Mouse (Mus musculus): ENCODE data around the gene 4933430I17Rik.
A peak's percentile ranks its signal among the peaks of the same experiment; 100 is the strongest.
"Not testable (repeated sequence)": the region's sequence is repeated elsewhere in the genome, so short reads cannot be mapped to it uniquely, and the experiment has no call there.

The 4933430I17Rik gene

DNA sequence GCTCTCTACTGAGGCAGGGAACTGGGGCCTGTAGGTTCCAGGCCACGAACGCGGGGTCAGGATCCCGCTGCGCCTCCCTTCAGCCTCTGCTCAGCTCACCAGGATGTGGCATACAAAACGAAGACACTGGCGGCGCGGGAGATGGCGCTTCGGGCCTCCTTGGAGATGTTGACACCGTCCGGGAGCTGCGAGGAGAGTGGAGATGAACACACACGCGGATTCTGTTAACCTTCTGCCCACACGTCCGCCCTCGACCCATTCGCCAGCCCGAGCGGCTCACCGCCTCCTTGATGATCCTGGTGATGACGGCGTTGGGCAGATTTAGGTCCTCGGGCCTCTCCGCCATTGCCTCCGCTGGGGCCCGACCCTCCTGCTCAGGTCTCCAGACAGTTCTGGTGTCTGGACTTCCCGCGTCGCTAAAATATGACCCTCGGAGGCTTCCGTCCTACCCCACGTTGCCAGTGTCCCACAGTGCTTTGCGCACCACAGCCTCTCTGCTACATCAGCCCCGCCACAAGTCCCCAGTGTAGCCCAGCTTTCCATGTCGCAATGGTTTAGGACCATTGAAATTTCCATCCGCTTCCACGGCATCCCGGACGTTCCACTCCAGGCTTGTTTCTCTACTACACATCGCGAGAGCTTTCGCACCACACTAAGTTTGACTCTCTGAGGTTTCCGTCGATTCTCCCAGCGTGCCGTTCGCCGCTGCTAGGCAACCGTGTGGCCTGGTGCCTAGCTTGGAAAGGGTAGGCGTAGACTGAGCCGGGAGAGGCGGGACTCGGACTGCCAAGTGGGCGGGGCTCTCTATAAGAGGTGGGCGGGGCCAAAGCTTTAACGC, at the start of gene 4933430I17Rik, which contains the start of gene Pole3:
TSS of gene 4933430I17Rik (plus strand) at position 719 of the 838 bp plus-strand sequence.
TSS of gene Pole3 (minus strand) at position 418 of the 838 bp plus-strand sequence.
- DNase-seq (ENCODE audit: low spot score), result peak; percentile 100

DNA sequence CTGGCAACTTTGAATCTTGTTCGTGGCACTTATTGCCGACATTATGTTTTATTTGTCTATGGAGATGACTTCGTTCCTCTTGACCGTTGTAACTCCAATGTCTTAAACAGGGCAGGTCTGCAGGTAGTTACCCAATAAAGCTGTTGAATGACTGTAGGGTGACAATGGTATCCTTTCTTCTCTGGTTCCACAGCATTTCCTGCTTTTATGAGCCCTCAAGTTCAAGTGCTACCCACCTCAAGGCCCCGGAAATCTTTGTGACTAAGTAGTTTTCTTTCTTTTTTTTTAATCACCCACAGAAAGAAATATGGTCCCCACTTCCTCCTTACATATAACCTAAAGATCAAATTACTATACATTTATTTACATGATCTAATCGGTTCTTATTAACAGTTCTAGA, 49.4 kb upstream of the 4933430I17Rik start:
- DNase-seq (ENCODE audit: low spot score), result no peak

DNA sequence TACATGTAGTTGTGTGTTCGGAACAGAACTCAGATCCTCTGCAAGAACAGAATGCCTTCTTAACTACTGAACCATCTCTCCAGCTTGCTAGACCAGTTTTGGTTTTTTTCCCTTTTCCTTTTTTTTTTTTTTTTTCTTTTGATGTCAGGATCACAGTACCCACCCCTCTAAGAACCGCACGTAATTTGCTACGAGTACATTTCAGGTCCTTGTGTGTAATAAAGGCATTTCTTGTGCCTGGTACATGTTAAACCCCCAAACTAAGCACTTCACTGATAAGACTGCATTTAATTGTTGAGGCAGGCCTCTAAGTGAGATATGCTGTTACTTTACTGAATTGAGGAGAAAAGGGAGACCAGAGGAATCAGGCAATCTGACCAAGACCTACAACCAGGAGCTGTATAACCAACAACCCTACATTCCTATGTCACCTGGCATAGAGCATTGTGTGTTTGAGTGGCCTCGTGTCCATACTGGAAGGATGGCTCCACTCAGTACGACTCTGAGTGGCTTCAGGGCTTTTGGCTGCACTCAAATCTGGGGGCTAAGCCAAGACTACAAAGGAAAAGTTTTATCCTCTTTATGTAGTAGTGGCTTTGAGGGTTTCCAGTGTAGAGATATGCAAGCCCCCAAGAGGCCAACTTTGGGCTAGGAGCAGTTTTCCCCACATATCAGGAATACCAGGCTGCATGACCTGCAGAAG, 47.5 kb upstream of the 4933430I17Rik start:
- DNase-seq (ENCODE audit: low spot score), result no peak

DNA sequence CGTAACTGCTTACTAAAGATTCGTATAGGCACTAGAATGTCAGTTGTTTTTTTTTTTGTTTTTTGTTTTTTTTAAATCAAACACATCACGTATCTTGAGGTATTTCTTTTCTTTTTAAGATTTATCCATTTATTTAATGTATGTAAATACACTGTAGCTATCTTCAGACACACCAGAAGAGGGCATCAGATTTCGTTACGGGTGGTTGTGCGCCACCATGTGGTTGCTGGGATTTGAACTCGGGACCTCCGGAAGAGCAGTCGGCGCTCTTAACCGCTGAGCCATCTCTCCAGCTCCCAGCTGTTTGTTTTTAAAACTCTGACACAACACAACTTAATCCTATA, 45.6 kb upstream of the 4933430I17Rik start:
- DNase-seq (ENCODE audit: low spot score), result not testable (repeated sequence)

DNA sequence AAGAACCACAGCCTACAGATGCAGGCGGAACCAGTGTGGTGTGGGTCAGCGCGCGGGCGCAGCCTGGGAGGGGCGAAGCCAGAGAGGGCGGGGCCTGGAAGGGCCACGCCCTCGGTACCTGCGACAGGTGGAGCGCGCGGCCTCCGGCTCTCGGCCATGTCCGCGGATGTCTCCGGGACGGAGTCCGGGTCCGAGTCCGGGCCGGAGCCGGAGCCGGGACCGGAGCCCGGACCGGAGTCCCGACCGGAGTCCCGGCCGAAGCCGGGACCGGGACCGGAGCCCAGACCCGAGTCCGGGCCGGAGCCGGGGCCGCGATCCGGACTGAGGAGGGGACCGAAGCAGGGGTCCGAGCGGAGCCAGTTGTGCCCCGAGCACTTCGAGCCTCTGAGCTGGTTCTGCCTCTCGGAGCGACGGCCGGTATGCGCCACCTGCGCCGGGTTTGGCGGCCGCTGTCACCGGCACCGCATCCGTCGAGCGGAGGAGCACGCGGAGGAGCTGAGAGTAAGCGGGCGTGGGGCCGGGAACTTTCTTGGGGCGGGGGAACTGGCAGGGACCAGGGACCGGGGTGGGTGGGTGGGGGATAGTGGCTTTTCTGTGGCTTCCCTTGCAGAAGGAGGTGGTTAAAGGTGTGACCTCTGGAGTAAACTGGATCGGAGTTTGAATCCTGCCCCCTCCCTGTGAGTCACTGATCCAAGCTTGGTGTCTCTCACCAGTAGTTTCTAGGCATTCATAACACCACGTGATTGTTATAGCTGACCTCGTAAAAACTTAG, 45.0 kb upstream of the 4933430I17Rik start, which contains the start of gene Bspry:
TSS of gene Bspry (plus strand) at position 117 of the 772 bp plus-strand sequence.
- peak; percentile 44 for DNase-seq (ENCODE audit: low spot score)

DNA sequence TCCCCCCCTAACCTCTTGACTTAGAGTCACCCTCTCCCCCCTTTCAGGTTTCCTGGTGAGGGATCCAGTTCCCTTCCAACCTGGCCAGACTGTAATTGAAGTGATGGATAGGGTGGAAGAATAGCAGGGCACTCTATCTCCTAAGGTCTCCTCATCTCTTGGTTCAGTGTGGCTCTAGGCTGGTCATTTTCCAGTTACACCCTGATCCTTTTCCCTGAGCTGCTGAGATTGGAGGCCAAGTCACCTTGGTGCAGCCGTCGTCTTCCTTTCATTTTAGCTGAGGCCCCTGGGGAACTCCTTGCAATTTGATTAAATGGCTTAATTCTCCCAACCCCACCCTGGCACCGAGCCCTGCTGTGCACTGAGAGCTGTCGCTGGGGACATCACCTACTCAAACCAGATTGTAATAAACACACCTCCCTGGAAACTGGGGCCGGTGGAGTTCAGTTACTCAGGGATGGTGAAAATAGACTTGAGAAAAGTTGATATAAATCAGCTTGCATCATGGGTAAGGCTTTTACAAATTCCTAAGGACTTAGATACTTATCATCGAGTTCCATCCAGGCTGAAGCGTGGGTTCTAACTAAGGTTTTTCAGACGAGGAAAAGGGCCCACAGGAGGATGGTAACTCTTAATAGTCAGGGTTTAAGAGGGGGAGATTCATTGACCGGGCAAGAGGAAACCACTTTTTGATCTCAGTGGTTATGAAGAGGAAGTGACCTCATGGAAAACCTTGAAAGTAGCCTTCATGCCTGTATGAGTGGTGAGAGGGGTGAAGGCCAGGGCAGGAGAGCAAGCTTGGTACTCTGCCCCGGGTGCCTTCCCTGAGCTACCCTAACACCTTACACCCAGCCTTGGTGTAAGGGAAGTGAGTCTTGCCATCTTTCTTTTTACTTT, 44.2 kb upstream of the 4933430I17Rik start:
- peak; percentile 8 for DNase-seq (ENCODE audit: low spot score)

DNA sequence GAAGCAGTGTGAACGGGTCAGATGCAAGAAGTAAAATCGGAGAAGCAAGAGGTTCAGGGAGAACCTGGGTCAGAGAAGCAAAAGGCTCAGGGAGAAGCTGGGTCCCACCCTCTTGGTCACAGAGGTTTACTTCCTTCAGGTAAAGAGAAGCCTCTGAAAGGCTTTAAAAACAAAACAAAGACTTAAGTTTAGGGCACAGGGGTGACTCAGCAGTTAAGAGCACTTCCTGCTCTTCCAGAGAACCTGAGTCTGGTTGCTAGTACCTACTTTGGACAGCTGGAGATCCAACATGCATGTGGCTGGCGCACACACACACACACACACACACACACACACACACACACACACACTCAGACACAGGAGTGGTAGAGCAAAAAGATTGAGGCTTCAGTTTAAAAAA, 40.2 kb upstream of the 4933430I17Rik start:
- no peak for DNase-seq (ENCODE audit: low spot score)

DNA sequence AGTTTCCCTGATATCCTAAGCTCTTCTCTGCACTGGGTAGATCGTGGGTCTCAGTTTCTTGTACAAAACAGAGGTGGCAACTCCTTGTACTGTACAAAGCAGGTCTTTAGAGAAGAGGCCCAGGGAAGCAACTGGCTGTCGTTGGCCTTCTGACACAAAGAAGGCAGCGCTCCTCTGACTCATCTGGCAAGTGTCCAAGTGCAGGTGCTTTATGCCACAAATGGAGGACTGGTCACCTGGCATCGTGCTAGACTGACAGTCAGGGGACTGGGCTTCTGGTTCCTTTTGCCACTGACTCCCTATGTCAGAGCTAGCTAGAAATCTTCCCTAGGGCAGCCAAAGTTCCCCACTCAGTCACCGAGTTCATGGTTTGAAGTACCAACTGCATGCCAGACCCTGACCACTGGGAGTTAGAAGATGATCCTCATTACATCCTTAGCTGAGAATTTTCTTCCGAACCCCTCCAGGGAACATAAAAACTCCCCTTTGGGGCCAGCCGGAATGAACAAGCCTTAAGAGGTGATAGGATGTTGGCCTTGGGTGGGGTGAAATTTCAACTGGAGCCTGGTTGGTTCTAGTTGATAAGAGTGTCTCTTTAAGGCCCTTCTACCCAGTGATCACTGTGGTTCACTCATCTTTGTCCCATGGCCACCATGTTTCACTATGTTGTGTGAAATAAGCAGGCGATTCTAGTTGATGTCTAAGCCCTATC, 39.6 kb upstream of the 4933430I17Rik start:
- DNase-seq (ENCODE audit: low spot score), result no peak

DNA sequence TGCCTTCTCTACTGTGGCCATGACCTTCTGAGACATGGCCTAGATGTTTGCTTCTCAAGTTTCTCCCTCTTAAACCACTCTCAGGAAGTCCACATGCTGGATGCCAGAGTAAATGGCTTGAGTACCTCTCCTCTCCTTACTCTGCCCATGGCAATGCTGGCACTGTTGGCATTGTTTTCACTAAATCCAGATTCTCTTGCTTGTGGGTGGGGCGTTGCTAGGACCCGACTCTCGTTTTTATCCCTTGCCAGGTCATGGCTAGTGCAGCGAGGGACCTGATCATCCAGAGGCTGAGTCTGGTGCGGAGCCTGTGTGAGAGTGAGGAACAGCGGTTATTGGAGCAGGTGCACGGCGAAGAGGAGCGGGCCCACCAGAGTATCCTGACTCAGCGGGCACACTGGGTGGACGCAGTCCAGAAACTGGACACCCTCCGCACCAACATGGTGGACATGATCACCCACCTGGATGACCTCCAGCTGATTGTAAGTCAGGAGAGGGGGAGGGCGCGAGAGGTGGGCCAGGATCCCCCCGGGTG, 38.9 kb upstream of the 4933430I17Rik start:
- no peak for DNase-seq (ENCODE audit: low spot score)

DNA sequence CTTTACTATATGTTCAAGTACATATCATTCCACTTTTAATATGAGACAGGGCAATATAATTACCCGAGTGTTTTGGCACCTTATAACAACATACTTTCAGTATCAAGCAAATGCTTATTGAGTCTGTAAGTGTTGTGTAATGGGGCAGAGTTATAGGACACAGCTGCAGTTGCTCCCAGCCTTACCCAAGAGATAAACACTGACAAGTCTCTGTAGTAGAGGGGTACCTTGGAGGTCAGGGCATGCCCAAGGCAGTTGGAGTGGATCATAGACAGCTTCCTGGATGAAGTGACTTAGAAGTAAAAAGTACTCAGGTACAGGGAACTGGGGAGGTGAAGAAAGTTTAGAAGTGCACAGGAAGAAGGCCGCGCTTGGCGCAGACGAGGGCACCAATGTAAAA, 38.0 kb upstream of the 4933430I17Rik start:
- no peak for DNase-seq (ENCODE audit: low spot score)

DNA sequence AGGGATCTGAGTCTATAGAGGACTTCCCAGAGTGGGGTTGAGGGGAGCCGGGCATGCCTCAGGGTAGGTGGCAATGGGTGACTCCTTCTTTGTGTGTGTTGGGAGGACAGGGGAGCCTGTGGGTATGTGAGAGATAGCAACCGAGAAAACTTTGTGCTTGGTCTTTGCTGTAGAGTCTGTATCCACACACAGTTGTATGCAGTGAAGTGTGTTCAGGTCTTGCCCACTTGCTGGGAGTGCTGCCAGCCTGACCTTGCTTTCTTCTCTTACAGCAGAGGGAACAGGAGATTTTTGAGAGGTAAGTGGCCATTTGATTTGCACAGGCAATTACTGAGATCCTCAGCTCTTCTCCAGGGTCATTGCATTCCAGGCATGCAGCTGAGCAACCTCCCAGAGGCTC, 37.3 kb upstream of the 4933430I17Rik start:
- DNase-seq (ENCODE audit: low spot score), result no peak

DNA sequence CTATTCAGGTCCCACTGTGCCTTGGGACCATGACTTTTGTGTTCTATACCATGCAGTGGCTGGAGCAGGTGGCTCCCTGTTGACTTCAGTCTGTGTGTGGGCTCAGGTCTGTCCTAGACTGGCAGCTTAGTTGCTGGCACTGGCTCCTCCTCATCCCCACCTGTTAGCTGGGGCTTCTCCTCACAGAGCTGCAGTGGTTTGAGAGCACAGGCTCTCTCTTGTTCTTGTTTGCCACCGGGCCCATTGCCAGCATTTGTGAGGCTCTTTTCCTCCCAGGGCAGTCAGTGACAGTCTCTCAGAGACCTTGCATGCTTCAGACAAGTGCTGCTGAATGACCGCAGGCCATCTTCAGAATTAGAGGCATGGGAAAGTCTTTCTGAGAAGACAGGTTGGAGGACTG, 32.5 kb upstream of the 4933430I17Rik start:
- no peak for DNase-seq (ENCODE audit: low spot score)

DNA sequence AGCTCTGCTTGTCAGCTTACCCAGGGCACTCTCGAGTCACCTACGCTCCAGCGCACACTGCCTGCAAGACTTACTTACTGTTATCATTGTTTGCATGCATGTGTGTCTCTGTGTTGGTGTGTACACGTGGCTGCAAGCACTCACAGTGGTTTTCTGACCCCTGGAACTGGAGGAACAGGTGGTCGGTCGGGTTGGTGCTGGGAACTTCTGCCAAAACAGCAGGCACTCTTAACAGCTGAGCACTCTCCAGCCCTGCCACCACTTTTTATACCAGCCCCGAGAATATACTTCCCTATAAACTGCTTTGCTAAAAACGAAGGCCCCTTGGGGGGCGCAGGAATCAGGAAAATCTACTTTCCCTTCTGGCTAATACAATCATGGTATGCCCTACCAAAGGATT, 30.9 kb upstream of the 4933430I17Rik start:
- no peak for DNase-seq (ENCODE audit: low spot score)

DNA sequence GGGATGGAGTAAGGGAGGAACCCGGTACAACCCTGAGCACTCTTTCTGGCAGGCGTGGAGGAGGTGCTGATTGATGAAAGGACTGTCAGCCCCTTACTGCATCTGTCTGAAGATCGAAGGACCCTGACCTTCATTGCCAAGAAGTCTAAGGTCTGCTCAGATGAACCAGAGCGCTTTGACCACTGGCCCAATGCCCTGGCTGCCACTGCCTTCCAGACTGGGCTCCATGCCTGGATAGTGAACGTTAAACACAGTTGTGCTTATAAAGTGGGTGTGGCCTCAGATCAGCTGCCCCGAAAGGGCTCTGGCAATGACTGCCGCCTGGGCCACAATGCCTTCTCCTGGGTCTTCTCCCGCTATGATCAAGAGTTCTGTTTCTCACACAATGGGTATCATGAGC, 29.2 kb upstream of the 4933430I17Rik start:
- no peak for DNase-seq (ENCODE audit: low spot score)

DNA sequence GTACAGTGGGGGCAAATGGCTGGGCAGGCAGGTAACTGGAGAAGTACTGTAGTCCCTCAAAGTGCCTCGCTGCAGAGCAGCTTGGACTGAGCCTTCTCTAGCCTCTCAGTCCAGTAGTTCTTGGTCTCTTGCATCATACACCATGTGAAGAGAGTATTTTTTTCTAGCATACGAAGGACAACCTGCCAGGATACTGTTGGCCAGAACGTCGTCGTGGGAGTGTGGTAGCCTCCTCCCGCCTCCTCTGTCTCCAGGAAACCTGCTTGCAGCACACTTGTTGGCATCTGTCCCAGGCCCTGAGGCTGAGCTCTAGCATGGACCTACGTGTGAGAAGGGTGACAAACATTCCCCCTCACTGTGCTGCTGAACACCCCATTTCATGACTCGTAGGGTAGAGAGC, 28.4 kb upstream of the 4933430I17Rik start:
- no peak for DNase-seq (ENCODE audit: low spot score)

DNA sequence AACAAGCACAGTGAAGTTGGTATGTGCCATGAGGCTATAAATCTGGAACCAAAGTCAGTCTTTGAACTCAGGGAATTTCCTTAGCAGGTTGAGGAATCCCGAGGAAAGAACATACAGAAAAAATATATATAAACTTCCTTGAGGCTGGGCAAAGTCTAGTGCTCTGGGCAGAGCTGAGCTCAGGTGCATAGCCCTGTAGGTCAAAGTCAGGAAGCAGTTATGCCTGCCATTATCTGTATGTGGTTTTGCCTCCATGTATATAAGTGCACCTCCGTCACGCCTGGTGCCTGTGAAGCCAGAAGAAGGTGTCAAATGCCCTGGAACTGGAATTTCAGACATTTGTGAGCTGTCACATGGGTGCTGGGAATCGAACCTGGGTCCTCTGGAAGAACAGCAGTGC, 24.4 kb upstream of the 4933430I17Rik start:
- DNase-seq (ENCODE audit: low spot score), result no peak

DNA sequence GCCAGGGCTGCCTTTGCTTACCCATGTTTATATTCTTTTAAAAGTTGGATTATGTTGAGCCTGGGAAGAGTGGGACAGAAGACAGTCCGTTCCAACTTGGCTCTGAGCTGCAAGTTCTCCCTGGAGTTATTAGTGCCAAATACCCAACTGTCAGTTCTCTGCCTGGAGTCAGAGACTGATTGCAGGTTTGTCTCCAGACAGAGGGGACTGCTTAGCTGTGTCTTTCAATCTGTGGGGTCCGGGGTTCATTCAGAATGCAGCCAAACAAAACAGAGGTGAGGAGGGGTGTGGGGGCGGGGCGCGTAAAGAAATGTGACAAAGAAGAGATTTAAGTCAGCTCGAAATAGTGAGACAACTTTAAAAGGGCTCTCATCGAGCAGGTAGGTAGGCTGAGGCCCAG, 23.6 kb upstream of the 4933430I17Rik start:
- DNase-seq (ENCODE audit: low spot score), result no peak

DNA sequence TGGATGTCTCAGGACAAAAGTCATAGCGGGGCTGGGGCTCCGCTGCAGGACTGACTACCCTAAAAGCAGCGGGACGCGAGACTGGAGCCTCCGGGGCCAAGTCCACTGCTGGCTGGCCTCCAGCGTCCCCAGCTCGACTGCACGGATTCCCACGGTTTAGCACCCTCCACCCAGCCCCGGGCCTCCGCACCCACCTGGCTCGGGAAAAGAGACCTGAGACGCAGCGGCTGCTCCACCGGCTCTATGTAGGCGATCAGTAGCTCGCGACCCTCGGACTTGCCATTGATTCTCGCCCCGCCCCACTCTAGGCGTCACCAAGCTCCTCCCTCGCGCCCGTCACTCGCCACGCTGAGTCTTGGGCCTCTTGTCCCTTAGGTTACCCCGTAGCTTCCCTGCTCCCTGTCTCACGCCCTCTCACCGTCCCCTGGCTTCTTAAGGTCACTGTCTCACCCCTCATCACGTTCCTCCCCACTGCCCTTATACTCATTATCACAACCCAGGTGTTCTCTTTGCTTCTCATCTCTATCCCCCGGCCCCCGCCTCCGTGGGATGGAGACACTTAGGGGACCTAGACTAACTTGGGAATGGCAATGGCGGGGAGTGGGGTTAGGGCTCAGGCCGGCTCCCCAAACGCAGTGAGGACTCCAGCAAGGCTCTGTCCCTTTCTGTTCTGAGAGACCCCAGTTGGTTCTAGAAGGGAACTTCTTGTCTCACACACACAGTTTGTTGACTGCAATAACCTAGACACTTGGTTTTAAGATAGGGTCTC, 23.0 kb upstream of the 4933430I17Rik start:
- peak; percentile 96 for DNase-seq (ENCODE audit: low spot score)

DNA sequence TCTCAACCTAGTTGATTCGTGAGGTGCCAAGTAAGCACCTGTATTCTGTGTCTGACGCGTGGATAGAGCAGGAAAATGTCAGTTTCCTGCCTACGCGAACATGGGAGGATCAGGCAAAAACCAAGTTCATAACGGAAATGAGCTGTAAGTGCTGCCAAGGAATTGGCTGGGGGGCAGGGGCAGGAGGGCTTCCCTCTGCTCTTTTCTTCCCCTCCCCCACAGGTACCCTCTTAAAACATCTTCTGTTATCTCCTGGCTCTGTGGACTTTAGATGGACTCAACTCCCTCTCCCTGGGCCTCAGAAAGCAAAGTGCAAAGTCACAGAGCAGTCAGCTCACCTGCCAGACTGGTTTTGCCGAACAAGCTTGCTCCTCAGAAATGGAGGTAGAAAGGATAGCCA, 22.2 kb upstream of the 4933430I17Rik start:
- DNase-seq (ENCODE audit: low spot score), result no peak
